Mouse (Mus musculus): ENCODE measurements around the gene Cfap299.
A peak's percentile ranks its signal among the peaks of the same experiment; 100 is the strongest.

Gene Cfap299

GRCm38 (mm10) chr5:98692070-98692469 is 363.0 kb downstream of the Cfap299 start:
- no peak for DNase-seq

DNA sequence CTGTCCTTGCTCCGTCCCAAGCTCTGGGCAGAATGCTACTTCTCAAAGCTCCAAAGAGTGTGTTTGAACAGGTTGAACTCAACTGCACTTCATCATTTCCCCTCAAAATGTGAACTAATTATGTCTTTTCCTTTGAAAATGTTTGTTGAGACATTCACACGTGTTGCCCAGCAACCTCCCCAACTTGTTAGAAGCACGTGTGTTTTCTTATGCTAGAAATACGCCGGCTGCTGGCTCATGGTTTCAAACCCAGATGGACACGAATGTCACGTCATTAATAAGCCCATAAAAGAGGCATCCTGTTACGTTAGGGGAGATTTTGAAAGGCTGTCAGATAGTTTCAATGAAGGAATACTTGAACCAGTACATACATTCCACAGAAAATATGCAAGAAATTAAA is 367.2 kb downstream of the Cfap299 start:
- peak; percentile 15 for DNase-seq

- no peak for DNase-seq
Observed at GRCm38 (mm10) chr5:98703963-98704362, 374.9 kb downstream of the Cfap299 start.

DNA sequence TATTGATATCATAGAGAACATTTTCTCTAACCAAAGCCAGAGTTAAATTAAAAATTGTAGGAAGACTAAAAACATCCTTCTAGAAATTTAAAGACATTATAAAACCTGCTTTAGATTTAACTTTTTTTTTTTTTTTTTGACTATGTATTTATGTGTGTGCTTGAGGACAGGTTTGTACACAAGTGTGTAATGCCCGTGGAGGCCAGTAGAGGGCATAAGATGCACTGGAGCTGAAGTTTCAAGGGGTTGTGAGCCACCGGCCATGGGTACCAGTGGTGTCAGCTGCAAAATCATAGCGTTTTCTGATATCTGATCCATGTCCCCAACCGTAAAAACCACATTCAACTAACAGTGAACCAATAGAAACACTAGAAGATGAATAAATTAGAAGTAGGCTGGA is 377.5 kb downstream of the Cfap299 start:
- DNase-seq = peak; percentile 4

- no peak for DNase-seq
Observed at GRCm38 (mm10) chr5:98715392-98715791, 386.3 kb downstream of the Cfap299 start.

GRCm38 (mm10) chr5:98732157-98733009 is 403.3 kb downstream of the Cfap299 start:
- no peak for DNase-seq

- peak; percentile 22 for DNase-seq
Observed at GRCm38 (mm10) chr5:98733010-98733399, 403.9 kb downstream of the Cfap299 start.

DNA sequence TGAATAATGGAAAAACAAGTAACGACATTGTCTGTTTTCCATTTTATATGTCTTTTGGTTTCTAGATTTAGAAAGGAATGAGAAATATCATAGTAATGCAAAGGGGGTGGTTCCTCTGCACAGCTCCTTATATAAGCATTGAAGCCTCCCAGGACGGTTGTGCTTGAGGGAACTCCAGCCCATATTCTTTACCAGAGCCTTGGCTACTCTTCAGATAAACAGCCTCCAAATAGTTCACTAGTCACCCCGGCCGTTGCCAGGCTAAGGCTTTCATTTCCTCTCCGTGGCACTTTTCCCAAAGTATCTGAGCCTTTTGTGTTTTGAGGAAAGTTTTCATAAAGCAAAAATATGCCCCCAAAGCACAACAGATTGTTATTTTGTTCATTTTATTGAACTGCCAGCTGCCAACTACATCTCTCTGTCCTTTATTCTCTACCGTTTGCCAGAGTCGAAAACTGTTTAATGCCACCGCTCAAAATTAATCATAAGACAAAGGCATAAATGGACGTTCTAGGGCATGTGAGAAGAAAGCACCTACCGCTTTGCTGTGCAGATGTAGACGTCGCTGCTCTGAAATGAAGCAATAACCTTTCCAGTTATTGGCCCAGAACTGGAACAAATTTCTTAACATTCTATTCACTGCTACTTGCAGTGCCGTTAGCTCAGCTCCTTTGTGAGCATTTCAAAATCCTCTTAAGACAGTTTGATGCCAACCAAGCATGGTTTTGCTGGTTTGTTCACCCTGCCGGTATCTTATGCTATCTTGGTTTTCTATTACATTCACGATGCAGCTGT is 433.0 kb downstream of the Cfap299 start:
- no peak for DNase-seq

DNA sequence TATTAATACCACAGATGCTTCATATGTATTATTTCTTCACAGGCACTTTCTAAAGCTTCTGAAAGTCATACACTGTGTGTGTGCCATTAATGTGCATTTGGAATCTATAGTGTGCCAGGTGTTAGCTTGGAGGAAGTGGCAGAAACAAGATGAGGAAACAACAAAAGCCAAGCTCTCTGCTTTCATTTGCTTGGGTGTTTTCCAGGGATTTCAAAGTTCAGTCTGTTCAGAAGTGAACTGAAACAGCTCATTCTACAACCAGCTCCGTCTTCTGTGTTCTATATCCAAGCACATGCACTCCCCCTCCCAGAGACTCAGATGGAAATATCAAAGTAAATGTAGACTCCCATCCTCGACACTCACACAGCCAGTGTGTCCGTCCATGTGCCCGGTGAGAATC is 449.5 kb downstream of the Cfap299 start:
- DNase-seq = no peak

- no peak for DNase-seq
Observed at GRCm38 (mm10) chr5:98782066-98782465, 453.0 kb downstream of the Cfap299 start.

- DNase-seq = no peak
Observed at GRCm38 (mm10) chr5:98787735-98788134, 458.6 kb downstream of the Cfap299 start.

- no peak for DNase-seq
Observed at GRCm38 (mm10) chr5:98788568-98788967, 459.5 kb downstream of the Cfap299 start.

GRCm38 (mm10) chr5:98790894-98791607 is 461.9 kb downstream of the Cfap299 start:
- DNase-seq = peak; percentile 61

- no peak for DNase-seq
Observed at GRCm38 (mm10) chr5:98801495-98801894, 472.4 kb downstream of the Cfap299 start.

DNA sequence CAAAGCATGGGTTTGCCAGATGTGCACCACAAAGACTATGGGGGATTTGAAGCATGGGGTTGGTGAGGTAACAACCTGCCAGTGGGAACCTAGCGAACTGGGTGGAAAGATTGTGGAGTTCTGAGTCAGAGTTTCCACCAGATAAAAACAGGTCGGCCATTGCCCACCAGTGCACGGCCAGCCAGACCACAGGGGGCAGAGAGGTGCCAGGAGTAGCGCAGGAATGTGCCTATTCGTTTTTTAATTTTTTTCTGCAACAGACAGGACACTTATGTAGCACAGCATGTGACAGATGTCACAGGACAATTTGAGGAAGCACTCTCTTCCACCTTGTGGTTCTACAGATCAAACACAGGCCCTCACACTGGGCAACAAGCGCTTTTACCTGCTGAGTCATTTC is 475.7 kb downstream of the Cfap299 start:
- DNase-seq = no peak

GRCm38 (mm10) chr5:98806492-98806891 is 477.4 kb downstream of the Cfap299 start:
- DNase-seq = no peak

GRCm38 (mm10) chr5:98807022-98807421 is 477.9 kb downstream of the Cfap299 start:
- no peak for DNase-seq

- peak; percentile 42 for DNase-seq
Observed at GRCm38 (mm10) chr5:98807953-98808352, 478.8 kb downstream of the Cfap299 start.

- no peak for DNase-seq
Observed at GRCm38 (mm10) chr5:98812380-98812779, 483.3 kb downstream of the Cfap299 start.

DNA sequence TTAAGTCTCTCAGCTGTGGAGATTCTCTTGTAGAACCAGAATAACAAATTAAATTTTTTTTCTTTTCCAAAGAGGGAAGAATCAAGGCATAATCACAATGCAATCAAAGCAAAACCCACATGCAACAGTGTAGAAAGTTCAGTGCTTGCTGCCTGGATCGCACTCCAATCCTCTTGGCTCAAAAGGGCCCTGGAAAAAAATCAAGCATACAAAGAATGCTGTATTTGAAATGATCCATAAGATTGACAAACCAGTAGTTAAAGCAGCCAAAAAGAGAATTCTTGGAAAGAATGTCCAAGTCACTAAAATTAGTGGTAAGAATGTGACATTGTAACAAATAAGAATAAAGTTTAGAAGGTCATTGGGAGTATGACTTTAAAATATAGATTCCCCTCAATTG is 486.2 kb downstream of the Cfap299 start:
- DNase-seq = no peak

- DNase-seq = no peak
Observed at GRCm38 (mm10) chr5:98833760-98834159, 504.7 kb downstream of the Cfap299 start.

DNA sequence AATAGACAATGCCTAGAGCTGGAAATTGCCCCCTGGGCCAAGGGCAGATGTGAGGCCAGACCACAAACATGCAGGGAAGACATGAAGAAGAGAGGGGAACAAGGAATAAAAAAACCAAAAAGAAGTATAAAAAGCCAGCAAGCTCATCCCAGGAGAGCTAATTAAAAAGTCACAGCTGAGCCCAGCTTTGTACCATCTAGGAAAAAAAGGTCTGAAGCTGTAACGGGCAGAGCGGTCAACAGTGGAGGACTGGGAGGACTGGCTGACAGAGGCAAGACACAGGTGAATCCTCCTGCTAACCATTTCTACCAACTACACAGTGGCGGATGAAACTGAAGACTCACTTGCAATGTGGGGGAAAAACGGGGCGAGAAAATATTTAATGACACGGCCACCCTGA is 505.2 kb downstream of the Cfap299 start:
- DNase-seq = no peak

DNA sequence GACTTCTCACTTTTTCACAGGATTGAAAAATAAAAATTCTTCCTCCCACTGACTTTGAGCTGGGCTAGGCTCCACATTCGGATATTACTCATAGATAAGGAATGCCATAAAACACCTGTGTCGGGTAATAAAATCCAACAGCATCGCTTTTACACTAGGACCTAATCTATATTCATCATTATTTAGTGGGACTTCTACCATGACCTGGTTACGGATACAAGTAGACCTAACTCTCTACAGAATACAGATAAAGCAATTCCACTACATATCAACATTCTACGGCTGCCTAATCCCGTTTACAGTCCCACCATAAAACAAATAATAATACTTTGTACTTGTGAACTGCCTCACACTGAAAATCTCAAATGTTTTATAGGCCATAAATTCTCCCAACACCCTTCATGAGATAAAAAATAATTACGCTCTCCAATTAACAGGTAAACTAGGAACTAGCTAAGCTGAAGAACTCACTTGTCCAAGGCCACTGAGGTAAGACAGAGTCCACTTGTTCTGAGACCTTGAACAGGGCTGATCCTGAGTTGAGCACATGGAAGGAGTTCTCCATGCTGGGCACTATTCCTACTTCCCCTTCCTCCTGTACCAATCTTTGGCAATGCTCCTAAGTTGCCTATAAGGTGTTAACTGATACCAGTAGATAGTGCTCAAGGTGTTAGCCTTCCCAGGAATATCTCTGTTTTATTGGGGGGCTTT is 513.7 kb downstream of the Cfap299 start:
- DNase-seq = no peak
